Mouse (Mus musculus) cerebellum, adult 18-20 months (tissue): Measurements from ENCODE around the gene Slc41a2.
A peak's percentile ranks its signal among the peaks of the same experiment; 100 is the strongest.

Experiments
- DNase-seq, 2 experiments: peaks; one replicate each; pipeline ENCODE4 v3.0.0; 2021

The Slc41a2 gene

DNA sequence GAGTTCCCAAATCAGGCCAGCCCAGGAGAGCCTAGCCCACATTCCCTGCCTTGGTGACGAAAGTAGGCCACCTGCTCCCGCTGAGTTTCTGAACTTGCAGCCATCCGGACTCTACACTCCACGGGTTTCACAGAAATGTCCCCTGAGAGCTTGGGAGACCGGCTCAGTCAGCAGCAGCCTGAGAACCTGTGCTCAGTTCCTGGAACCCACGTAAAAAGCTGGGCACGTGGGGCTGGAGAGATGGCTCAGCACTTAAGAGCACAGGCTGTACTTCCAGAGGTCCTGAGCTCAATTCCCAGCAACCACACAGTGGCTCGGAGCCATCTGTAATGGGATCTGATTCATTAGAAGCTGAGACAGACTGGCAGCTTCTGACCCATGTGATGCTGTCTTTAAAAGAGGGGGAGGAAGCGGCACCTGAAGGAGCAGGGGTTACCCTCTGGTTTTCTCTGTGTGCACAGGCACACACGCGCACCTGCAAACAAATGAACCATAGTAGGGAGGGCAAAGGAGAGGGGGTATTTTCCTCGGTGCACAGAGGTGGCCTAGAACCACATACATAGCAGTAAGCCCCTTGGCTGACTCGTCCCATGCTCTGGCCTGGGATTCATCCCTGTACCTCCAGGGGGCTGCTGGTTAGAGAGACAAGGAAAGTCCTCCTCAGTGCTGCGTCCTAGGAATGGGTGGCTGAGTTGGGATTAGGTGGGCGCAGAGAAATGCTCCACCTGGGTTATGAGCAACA is 155.7 kb downstream of the Slc41a2 start:
- DNase-seq: peak; percentile 69 to 73
